Mouse (Mus musculus) thymus, adult 2 months (tissue): Measurements from ENCODE around the gene Eed.

Experiments
- CTCF ChIP-seq: fragments of 200-500 bp; IDR thresholded peaks from 2 replicates; pipeline ENCODE4 v1.5.1; 2012; ENCODE audit warnings: mild to moderate bottlenecking, control low read depth, low read length, moderate library complexity, borderline replicate concordance; ENCODE audit not compliant: control insufficient read depth, poor library complexity, insufficient read depth; ENCODE audit errors: extremely low read depth
- POLR2A ChIP-seq: fragments of 200-500 bp; IDR thresholded peaks from 2 replicates; pipeline ENCODE4 v1.6.1; 2012; ENCODE audit warnings: mild to moderate bottlenecking, low read length, control low read depth, moderate library complexity; ENCODE audit not compliant: control insufficient read depth, poor library complexity, insufficient read depth; ENCODE audit errors: extremely low read depth

- TF ChIP-seq CTCF (no peak), POLR2A (no peak)
Observed at GRCm38 (mm10) chr7:89979432-89980130, 1.2 kb downstream of the Eed start.
